22 mouse cellular contexts compared by ENCODE assay signal in the genomic region with DNA sequence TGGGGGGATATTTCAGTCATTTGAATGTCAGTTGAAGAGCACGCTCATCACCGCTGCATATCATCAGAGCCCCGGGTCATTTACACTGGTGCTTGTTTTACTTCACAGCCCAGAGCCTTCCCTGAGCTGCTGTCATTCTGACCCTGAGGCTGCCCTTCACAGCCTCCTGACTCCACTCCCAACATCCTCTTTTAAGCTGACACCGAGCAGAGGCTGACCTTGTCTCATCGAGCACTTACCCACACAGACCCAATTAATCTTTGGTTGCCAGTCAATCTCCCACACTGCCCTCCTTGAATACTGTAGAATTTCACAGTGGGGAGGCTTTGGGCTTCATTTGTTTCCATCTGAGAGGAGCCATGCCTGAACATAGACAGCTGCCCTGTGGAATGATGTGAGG.
DNase-seq lines count a peak whose midpoint lies in the region; ATAC-seq and TF ChIP-seq lines count a peak whose summit lies in the region.
"Had no signal": no experiment of that assay in that cellular context is flagged by ENCODE, and none has a peak within 500 bp of the region (broad histone marks: within the 10 kb centered on the region; RNA-seq: fewer than 3 reads in every experiment).

No protein-coding gene starts in this region.

- H3K27me3 ChIP-seq in hindbrain, embryonic 16.5 days (replicated peaks; ENCODE audit: control insufficient read depth, insufficient read depth, low read length), result no peaks in the 10 kb centered on the region
- H3K27me3 ChIP-seq in hindbrain, embryonic 11.5 days (ENCODE audit: control insufficient read depth, insufficient read depth, low read length), result no peaks in the 10 kb centered on the region
- no peaks in the 10 kb centered on the region for H3K27me3 ChIP-seq in kidney, postnatal 0 days (ENCODE audit: insufficient read depth, low read length)
- H3K27me3 ChIP-seq in kidney, adult 2 months (replicated peaks; ENCODE audit: control insufficient read depth, insufficient read depth, low read length), result no peaks in the 10 kb centered on the region
- H3K27me3 ChIP-seq: embryonic facial prominence, embryonic 15.5 days; heart, embryonic 13.5 days; hindbrain, embryonic 13.5 days; intestine, embryonic 15.5 days had no signal

- H3K4me2 ChIP-seq in hindbrain, embryonic 16.5 days (ENCODE audit: low read length), result no peak overlapping the region
- no peak overlapping the region for H3K4me2 ChIP-seq in hindbrain, embryonic 11.5 days (replicated peaks; ENCODE audit: low read depth, low read length)
- H3K4me2 ChIP-seq in kidney, postnatal 0 days (ENCODE audit: low read length), result no peak overlapping the region
- H3K4me2 ChIP-seq: embryonic facial prominence, embryonic 15.5 days; heart, embryonic 13.5 days; hindbrain, embryonic 13.5 days; intestine, embryonic 15.5 days had no signal

- H3K4me3 ChIP-seq in hindbrain, embryonic 16.5 days (ENCODE audit: low read length), result no peak overlapping the region
- H3K4me3 ChIP-seq in hindbrain, embryonic 11.5 days (ENCODE audit: low read depth, low read length), result no peak overlapping the region
- H3K4me3 ChIP-seq in kidney, postnatal 0 days (replicated peaks; ENCODE audit: low read depth, low read length), result no peak overlapping the region
- no peak overlapping the region for H3K4me3 ChIP-seq in kidney, adult 2 months (ENCODE audit: insufficient read depth, low read depth, low read length)
- H3K4me3 ChIP-seq: embryonic facial prominence, embryonic 15.5 days; erythroblast, embryonic 14.5 days; forebrain, embryonic 10.5 days; gastrocnemius, adult 2 months; heart, embryonic 13.5 days; hindbrain, embryonic 13.5 days; intestine, embryonic 15.5 days had no signal

- no peaks in the 10 kb centered on the region for H3K4me1 ChIP-seq in hindbrain, embryonic 16.5 days (ENCODE audit: control insufficient read depth, insufficient read depth, low read depth, low read length)
- no peaks in the 10 kb centered on the region for H3K4me1 ChIP-seq in hindbrain, embryonic 11.5 days (replicated peaks; ENCODE audit: control insufficient read depth, insufficient read depth, low read length)
- H3K4me1 ChIP-seq in kidney, postnatal 0 days (replicated peaks; ENCODE audit: insufficient read depth, low read length), result no peaks in the 10 kb centered on the region
- H3K4me1 ChIP-seq in kidney, adult 2 months (ENCODE audit: control insufficient read depth, insufficient read depth, low read length), result no peaks in the 10 kb centered on the region
- H3K4me1 ChIP-seq: embryonic facial prominence, embryonic 15.5 days; heart, embryonic 13.5 days; hindbrain, embryonic 13.5 days; intestine, embryonic 15.5 days had no signal

- ATAC-seq in hindbrain, embryonic 16.5 days, result 0 out of 2 replicates have a peak, but pooled peaks have one; percentile 27
- no peak for ATAC-seq in hindbrain, embryonic 11.5 days (ENCODE audit: low FRiP score)
- ATAC-seq in kidney, postnatal 0 days (replicated peaks; ENCODE audit: low FRiP score, low read depth), result no peak; the same call in 1 of the 2 replicates
- ATAC-seq: activated CD4-positive, CD25-positive, alpha-beta regulatory T cell, adult 4 months; forebrain, embryonic 14.5 days; intestine, embryonic 15.5 days; Patski had no signal

- no peaks in the 10 kb centered on the region for H3K9me3 ChIP-seq in hindbrain, embryonic 16.5 days (ENCODE audit: control insufficient read depth, low read length)
- H3K9me3 ChIP-seq in hindbrain, embryonic 11.5 days (ENCODE audit: control insufficient read depth, low read length), result no peaks in the 10 kb centered on the region
- no peaks in the 10 kb centered on the region for H3K9me3 ChIP-seq in kidney, postnatal 0 days (replicated peaks; ENCODE audit: low read length)
- H3K9me3 ChIP-seq: embryonic facial prominence, embryonic 15.5 days; forebrain, embryonic 10.5 days; heart, embryonic 13.5 days; hindbrain, embryonic 13.5 days; intestine, embryonic 15.5 days had no signal

- no peak for TF ChIP-seq CTCF in kidney, postnatal 0 days (IDR thresholded peaks at IDR 0.05; ENCODE audit: low read depth)
- no peak for TF ChIP-seq CTCF in kidney, adult 2 months (conservative IDR thresholded peaks at IDR 0.05; ENCODE audit: insufficient read depth, insufficient read length, low read depth, low read length)

- no peak for TF ChIP-seq POLR2A in kidney, adult 2 months (IDR thresholded peaks at IDR 0.05; ENCODE audit: low read depth, low read length)

- WGBS in hindbrain, embryonic 16.5 days, result 62% methylated on average over 5 of the region's 5 CpGs
- 50% methylated on average over 5 of the region's 5 CpGs for WGBS in hindbrain, embryonic 11.5 days
- WGBS in kidney, postnatal 0 days, result 23% methylated on average over 5 of the region's 5 CpGs
- 31% methylated on average over 5 of the region's 5 CpGs for WGBS in kidney, adult 2 months

- peak; percentile 8 for DNase-seq in embryo, embryonic 10 days (ENCODE audit: low spot score)
- no peak for DNase-seq in embryo, embryonic 11 days
- DNase-seq in hindbrain, embryonic 11.5 days (ENCODE audit: low spot score), result no peak
- peak; percentile 69 for DNase-seq in kidney, postnatal 0 days (ENCODE audit: low spot score)
- no peak for DNase-seq in kidney, adult 2 months
- DNase-seq: adrenal gland, adult 2 months; cerebellum, adult 18-20 months; cerebellum, adult 9-11 months; cerebellum, postnatal 36 days; gastrocnemius, adult 2 months; gastrocnemius, postnatal 25 days; heart, postnatal 4 days had no signal

- no peak overlapping the region for H3K27ac ChIP-seq in hindbrain, embryonic 16.5 days (ENCODE audit: low read depth, low read length)
- no peak overlapping the region for H3K27ac ChIP-seq in hindbrain, embryonic 11.5 days (ENCODE audit: low read depth, low read length)
- H3K27ac ChIP-seq in kidney, postnatal 0 days, result no peak overlapping the region
- H3K27ac ChIP-seq in kidney, adult 2 months (ENCODE audit: insufficient read depth, low read depth, low read length), result no peak overlapping the region
- H3K27ac ChIP-seq: embryonic facial prominence, embryonic 15.5 days; forebrain, embryonic 10.5 days; gastrocnemius, adult 2 months; heart, embryonic 13.5 days; hindbrain, embryonic 13.5 days; intestine, embryonic 15.5 days had no signal

- no peak overlapping the region for H3K9ac ChIP-seq in hindbrain, embryonic 16.5 days (ENCODE audit: low read depth, low read length)
- no peak overlapping the region for H3K9ac ChIP-seq in hindbrain, embryonic 11.5 days (ENCODE audit: low read depth, low read length)
- no peak overlapping the region for H3K9ac ChIP-seq in kidney, postnatal 0 days (ENCODE audit: low read depth, low read length)
- H3K9ac ChIP-seq: embryonic facial prominence, embryonic 15.5 days; heart, embryonic 13.5 days; hindbrain, embryonic 13.5 days; intestine, embryonic 15.5 days had no signal

- H3K36me3 ChIP-seq in hindbrain, embryonic 16.5 days (ENCODE audit: control insufficient read depth, insufficient read depth, low read length), result no peaks in the 10 kb centered on the region
- no peaks in the 10 kb centered on the region for H3K36me3 ChIP-seq in hindbrain, embryonic 11.5 days (ENCODE audit: control insufficient read depth, insufficient read depth, low read length)
- H3K36me3 ChIP-seq in kidney, postnatal 0 days (ENCODE audit: insufficient read depth, low read length), result no peaks in the 10 kb centered on the region
- no peaks in the 10 kb centered on the region for H3K36me3 ChIP-seq in kidney, adult 2 months (ENCODE audit: control insufficient read depth, insufficient read depth, low read length)
- H3K36me3 ChIP-seq: embryonic facial prominence, embryonic 15.5 days; forebrain, embryonic 10.5 days; heart, embryonic 13.5 days; hindbrain, embryonic 13.5 days; intestine, embryonic 15.5 days had no signal

Comparison
In these comparisons a context has a peak if more than half of its experiments do, and no peak if none do; other contexts are left out.
1. DNase-seq: peak in embryo, embryonic 10 days (single experiment) and kidney, postnatal 0 days (single experiment); none in embryo, embryonic 11 days (single experiment), hindbrain, embryonic 11.5 days (single experiment) and kidney, adult 2 months (single experiment).